Mouse (Mus musculus): ENCODE measurements around the gene Dmrtb1. TPM values are rescaled to one million over a fixed set of nuclear protein-coding genes. Genes with fewer than 3 reads are reported as not detected.

Dmrtb1 gene
- polyA plus RNA-seq, 1 experiment: not detected

DNA sequence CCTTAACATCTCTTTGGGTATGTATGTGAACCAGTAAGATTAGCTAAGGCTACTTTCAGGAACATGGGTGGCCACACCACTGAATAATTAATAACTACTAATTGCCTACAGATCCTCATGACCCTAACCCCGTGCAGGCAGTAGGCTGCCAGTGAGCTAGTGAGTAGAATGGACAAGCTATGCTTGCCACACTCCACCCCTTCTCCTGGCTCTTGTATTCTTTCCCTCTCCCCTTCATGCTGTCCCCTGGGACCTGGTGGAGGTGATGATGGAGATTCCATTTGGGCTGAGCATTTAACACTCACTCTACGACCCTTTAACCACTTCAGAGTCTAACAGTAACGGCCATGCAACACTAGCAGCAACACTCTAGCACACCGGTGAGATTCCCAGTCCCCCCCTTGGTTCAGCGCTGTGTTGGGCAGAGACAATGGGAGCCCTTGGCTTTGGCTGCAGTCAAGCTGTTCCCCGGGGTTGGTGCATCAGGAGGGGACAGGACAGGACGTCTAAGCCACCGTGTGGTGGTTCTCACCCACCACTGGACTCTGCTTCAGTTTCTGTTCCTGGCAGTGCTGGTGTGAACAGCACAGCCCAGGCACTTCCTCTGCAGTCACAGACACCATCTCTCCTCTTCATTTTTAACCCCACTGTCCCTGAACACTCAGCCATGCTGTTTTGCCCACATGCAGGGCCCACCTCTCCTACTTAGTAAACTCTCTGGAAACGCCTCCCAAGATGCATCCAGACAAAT is 2.8 kb downstream of the Dmrtb1 start:
- DNase-seq (ENCODE audit: low spot score): no peak

DNA sequence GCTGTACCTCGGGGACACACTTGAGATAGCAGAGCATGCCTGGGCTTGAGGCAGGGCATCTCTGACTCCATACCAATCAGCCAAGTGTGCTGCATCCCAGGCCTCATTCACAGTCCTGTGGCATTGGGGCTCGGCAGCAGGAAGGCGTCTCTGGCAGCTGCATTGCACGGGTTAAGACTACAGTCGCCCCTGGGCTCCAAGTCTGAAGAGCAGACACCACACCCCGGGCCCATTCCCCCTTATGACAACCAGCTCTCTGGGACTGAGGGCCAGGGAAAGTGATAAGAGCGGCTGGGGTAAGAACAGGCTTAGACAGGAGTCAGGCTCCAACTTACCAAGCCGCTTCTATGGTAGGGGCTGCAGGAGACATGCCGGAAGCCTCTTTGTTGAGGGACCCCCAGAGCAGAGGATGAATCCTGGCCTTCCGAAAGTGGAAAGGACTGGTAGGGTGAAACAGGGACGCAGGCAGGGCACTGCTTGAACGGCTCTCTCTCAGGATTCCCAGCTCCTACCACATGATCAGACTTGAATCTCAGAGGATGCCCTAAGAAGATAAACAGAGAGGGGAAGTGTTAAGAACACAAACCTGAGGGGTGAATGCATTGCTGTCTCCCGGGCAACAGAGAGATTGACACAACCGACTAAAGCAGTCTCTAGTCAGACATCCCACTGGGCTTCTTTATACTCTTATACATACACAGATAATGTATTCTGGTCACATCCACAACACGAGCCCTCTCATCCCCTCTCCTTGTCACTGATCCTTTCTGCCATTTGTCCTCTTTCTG is 3.5 kb downstream of the Dmrtb1 start:
- no peak for DNase-seq (ENCODE audit: low spot score)

- no peak for DNase-seq (ENCODE audit: low spot score)
Measured at GRCm38 (mm10) chr4:107675645-107676044, 8.4 kb downstream of the Dmrtb1 start.

GRCm38 (mm10) chr4:107674322-107674644 is 9.7 kb downstream of the Dmrtb1 start:
- no peak for DNase-seq (ENCODE audit: low spot score)

DNA sequence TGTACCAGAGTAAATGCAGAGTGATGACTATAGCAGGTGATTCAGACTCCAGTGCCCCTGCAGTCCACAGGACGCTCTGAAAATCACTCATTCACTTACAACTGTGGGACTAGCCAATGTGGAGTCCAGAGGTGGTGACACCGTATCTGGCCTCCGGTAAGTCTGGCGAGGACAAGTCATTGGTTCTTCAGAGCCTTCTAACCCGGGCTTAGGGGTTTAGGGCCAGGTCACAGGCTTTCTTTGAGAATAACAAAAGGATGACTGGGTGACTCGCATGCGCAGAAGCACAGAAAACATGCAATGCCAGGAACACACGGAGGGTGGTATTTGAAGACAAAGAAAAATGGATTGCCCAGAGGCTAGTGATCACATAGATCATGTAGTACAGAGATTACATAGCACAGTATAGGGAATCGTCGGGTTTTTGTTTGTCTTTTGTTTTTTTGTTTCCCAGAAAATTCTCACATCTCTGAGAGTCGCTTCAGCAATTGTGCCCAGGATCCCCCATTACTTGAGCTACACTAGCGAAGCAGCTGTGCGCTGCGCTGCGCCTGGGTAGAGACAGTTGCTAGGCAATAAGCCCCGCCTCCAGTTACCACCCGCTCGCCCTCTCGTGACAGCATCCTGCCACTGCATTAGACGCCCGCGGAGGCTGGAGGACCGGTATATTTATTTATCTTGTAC is 10.2 kb downstream of the Dmrtb1 start:
- peak; percentile 39 for DNase-seq (ENCODE audit: low spot score)

DNA sequence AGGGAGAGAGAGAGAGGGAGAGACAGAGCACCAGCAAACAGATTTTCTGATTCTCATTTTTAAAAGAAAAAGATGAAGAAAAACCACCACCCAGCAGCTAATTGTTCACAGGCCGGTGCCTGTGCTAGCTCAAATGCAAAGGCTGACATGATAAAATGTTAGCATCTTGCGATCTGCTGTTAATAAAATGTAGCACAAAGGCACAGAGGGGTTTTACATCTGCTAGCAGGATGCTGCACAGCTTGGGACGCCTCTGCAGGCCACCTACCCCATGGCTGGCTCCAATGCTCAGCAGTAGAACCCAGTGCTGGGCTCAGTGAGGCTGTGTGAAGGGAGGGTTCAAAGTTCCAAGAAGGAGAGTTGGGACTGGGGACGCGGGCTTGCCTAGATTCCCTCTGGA is 13.3 kb downstream of the Dmrtb1 start:
- DNase-seq (ENCODE audit: low spot score): no peak

DNA sequence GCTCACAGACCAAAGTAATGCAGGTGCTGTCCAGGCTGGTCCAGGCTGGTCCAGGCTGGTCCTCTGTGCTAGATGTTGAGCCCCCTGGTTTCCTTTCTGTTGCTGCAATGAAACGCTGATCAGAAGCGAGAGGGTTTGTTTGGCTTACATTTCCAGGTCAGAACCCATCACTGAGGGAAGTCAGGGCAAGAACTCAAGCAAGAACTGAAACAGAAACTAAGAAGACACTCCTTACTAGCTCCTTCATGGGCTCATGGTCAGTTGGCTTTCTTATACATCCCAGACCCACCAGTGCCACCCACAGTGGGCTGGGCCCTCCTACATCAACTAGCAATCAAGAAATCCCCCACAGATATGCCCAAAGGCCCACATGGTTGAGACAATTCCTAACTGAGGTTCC is 15.5 kb downstream of the Dmrtb1 start:
- DNase-seq (ENCODE audit: low spot score): no peak

DNA sequence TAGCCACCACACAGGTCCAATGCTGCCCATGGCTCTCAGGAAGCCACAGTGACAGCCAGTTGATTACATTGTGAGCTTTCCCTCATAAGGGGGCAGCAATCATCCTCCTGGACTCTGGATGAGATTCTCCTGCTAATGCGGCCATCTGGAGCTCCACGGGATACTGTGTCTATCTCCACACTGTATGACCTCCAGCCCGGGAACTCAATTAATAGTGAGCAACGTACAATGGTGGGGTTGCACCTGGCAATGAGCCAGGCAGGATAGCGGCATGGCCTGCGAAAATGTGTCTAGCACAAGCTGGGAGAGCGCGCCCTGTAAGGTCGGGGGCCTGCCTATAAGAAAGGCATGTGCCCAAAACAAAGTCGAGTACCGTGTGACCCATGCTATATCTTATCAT is 23.4 kb downstream of the Dmrtb1 start:
- DNase-seq (ENCODE audit: low spot score): no peak

DNA sequence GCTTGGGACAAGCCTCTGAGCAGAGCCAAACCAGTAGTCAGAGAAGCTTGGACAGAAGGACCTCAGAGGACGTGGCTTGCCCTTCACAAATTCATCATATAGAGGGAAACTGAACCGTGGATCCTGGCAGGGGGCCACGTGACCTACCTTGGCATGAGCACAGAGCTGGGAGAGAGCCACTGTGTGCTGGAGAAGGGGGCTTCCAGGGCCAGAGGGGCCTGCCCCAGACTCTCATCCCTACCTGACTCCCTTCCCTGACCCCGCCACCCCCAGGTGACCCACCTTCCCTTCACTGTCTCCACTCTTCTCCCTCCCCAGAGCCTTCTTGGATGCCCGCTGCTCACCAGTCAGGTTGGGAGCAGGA is 30.8 kb downstream of the Dmrtb1 start:
- no peak for DNase-seq (ENCODE audit: low spot score)

GRCm38 (mm10) chr4:107652598-107653279 is 31.3 kb downstream of the Dmrtb1 start:
- peak; percentile 54 for DNase-seq (ENCODE audit: low spot score)

DNA sequence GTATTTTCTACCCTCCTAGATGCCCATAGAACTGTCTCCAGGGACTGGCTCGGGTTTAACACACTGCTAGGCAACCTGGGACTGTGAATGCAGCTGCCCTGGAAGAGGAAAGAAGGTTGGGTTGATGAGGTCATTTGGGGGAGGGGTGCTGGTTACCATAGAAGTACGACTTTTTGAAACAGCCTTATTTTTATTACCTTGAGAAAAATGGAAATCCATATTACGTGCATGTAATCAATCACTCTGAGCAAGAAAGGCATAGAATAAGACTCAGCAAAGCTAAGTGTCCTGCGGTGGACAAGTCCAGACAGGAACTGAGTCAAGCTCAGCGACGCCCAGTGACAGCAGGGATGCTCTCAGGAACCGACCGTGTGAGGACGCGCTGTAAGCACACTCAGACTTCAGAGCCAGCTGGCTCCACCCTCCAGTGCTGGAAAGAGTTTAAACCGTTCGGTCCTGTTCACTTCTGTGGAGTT is 33.0 kb downstream of the Dmrtb1 start:
- DNase-seq (ENCODE audit: low spot score): no peak

DNA sequence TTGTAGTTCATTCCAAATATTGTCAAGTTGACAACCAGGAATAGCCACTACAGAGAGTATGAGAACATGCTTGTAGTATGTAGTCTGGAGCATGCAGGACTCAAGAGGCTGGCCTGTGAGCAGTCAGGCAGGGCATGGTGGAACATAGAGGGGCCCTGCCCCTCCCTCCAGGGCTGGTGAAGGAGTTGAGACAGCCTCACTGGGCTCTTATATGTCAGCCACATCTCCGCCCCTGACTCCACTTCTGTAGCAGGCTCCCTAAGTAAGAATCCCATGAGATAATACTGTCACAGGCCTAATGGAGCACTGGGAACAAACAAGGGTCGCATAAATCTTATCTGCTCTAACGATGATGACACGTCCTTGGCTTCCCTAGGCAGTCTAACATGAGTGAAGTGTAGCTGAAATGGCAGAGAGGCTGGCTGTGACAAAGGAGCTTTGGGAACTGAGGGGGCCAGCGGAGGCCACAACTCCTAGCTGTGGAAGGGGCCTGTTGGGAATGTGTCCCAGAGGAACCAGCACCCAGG is 35.0 kb downstream of the Dmrtb1 start:
- DNase-seq (ENCODE audit: low spot score): no peak

GRCm38 (mm10) chr4:107641624-107642023 is 42.4 kb downstream of the Dmrtb1 start:
- DNase-seq (ENCODE audit: low spot score): no peak

DNA sequence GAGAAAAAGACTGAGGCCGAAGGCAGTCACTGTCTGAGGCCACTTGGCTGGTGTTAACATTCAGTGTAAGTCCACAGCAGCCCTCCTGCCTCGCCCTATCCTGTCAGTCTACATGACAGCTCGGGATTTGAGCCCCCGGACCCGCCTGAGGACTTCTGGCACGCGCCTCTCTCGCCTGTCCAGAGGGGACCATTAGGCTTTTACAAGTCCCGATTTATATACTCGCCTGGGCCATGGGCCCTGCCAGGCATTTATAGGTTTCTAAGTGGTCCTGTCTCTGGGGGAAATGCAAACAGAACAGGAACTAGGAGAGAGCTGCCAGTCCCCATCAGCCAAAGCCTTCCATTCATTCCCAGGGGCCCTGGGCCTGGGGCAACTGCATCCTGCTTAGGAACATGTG is 45.7 kb downstream of the Dmrtb1 start:
- DNase-seq (ENCODE audit: low spot score): no peak

DNA sequence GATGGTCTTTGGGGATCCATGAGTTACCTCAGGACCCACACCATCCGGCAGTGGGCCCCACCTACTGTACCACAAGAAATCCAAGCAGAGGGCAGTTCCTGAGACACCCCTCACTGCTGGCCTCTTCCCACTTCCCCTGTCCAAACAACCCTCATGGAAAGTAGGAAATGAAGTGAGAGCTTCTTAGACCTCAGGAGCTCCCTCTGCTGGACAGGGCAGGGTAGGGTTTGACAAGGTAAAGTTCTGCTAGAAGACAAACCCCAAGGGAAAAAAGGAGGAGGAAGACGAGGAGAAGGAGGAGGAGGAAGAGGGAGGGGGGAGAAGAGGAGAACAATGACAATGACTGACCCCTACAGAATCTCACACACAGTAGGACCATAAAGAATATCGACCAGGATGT is 46.4 kb downstream of the Dmrtb1 start:
- no peak for DNase-seq (ENCODE audit: low spot score)

DNA sequence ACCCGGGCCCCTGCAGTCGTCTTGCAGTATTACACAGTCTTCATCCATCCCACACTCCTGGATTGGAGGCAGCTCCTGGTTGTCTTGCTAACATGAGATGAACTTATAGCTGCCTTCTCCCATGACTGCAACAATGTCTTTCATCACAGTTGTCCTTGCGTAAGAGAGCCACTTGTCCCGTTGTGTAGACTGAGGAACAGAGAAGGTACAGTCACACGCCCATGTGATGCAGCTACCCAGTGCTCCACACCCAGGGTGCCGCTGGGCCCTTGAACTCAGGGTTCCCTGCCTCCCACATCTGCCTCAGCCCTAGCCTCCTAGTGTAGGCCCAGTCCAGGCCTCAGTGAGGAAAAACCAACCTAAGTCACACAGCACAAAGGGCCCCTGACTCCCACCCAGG is 47.9 kb downstream of the Dmrtb1 start:
- no peak for DNase-seq (ENCODE audit: low spot score)

GRCm38 (mm10) chr4:107634631-107635030 is 49.4 kb downstream of the Dmrtb1 start:
- no peak for DNase-seq (ENCODE audit: low spot score)

- DNase-seq (ENCODE audit: low spot score): no peak
Measured at GRCm38 (mm10) chr4:107628921-107629411, 55.1 kb downstream of the Dmrtb1 start.

DNA sequence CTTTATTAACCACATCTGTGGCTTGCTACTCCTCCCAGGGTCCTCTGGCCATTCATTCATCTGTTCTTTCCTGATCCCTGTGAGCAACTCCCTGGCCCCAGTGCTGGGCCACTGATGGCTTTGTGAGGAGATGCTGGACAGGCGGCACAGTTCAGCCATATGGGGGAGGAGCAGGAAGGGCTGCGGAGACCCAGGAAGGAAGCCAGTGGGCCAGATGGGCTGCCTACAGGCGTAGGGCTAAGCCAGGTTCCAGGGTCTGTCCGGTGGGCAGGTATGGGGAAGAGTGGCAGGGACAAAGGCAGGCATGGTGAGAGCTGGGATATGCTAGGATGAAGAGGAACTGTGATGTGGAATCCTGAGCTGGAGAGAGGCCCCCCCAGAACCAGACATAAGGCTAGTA is 55.8 kb downstream of the Dmrtb1 start:
- DNase-seq (ENCODE audit: low spot score): no peak

All from urinary bladder, adult 2 months (tissue).